Mouse (Mus musculus) neutrophil, adult 5-6 weeks (primary cell): ENCODE results near the gene Foxc2. TPM values are rescaled to one million over a fixed set of nuclear protein-coding genes. Genes with fewer than 3 reads are reported as not detected.

Experiments
- total RNA-seq: library from RNA; stranded (forward); fragments of 200-1000 nt; gene quantifications from 2 replicates; pipeline ENCODE4 v1.2.3, GENCODE M21; 2017

Gene Foxc2
- total RNA-seq, 1 experiment from 2014 or later: not detected

Other genes with a start within 250 kb of the Foxc2 start
- not detected in 2 replicates for gene Foxf1, start 31.8 kb upstream of the Foxc2 start, total RNA-seq
- 13.0 and 18.5 TPM in 2 replicates for gene Mthfsd, start 7.8 kb upstream of the Foxc2 start, total RNA-seq
- gene Foxl1, start 11.8 kb downstream of the Foxc2 start, total RNA-seq: not detected in 2 replicates